Mouse (Mus musculus) ES-E14 (cell line): Measurements from ENCODE around the gene Srrm1.
"Not testable (repeated sequence)": the region's sequence is repeated elsewhere in the genome, so short reads cannot be mapped to it uniquely, and the experiment has no call there.

ENCODE experiments used
- HCFC1 ChIP-seq: IDR thresholded peaks from 2 replicates; pipeline ENCODE4 v1.6.1; 2012; ENCODE audit warnings: low read length, inconsistent platforms, borderline replicate concordance; ENCODE audit not compliant: insufficient read depth
- ZNF384 ChIP-seq: IDR thresholded peaks from 2 replicates; pipeline ENCODE4 v1.6.1; 2012; ENCODE audit warnings: low read depth, low read length, inconsistent platforms

DNA sequence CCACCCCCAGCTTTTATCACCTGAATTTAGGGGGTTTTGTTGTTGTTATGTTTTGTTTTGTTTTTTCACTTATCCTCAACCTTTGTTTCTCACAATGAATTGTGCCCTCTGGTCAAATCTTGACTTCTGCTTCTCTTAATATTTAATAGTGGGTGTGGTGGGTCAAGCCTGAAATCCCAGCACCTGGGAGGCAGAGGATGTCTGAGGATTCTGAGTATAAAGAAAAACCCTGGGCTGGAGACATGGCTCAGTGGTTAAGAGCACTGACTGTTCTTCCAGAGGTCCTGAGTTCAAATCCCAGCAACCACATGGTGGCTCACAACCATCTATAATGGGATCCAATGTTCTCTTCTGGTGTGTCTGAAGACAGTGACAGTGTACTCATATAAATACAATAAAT is 1.6 kb upstream of the Srrm1 start:
- not testable (repeated sequence) for TF ChIP-seq HCFC1, ZNF384
